Mouse (Mus musculus): ENCODE data around the gene Ppm1j. TPM values are rescaled to one million over a fixed set of nuclear protein-coding genes. Genes with fewer than 3 reads are reported as not detected.
"Not testable (repeated sequence)": the region's sequence is repeated elsewhere in the genome, so short reads cannot be mapped to it uniquely, and the experiment has no call there.

The Ppm1j gene
- polyA plus RNA-seq, 1 experiment, result 0.58 TPM

DNA sequence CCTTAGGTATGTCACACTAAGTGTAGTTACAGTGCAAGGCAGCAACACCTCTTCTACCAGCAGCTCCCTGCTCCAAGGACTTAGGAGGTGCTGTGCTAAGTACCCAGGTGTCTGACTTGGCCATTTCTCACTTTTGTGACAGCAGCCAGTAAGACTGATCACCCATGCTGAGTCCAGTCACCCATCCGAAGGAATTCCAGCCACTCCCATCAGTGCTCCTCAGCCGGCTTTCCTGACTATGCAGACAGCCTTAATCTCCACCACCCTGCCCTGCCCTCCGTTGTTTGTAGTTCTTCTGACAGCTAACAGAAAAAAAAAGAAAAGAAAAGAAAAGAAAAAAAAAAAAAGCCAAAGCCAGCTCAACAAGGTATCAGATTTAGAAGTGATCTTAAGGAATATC lies 30.9 kb downstream of the Ppm1j start:
- Histone ChIP-seq H3K36me3 (ENCODE audit: control insufficient read depth, insufficient read depth) (no peaks in the 10 kb centered on the region), H3K79me2 (ENCODE audit: control insufficient read depth, insufficient read depth) (no peaks in the 10 kb centered on the region), H3K27me3 (ENCODE audit: control insufficient read depth, insufficient read depth, insufficient read length) (no peaks in the 10 kb centered on the region), H3K4me2 (ENCODE audit: low read depth) (no peak overlapping the region), H3ac (ENCODE audit: control insufficient read depth, insufficient read length) (no peak overlapping the region), H3K4me3 (no peak overlapping the region)
- TF ChIP-seq POLR2A (IDR thresholded peaks at IDR 0.05; ENCODE audit: insufficient read length, low read depth) (no peak), USF1 (IDR thresholded peaks at IDR 0.05; ENCODE audit: low read depth) (no peak), SRF (IDR thresholded peaks at IDR 0.05; ENCODE audit: control insufficient read depth, insufficient read length, low read depth) (no peak), MYOD1 (IDR thresholded peaks at IDR 0.05; ENCODE audit: control insufficient read depth in 1 of 3, insufficient read length in 2 of 3, low read depth in 2 of 3) (no peak), MAX (IDR thresholded peaks at IDR 0.05; ENCODE audit: low read depth) (no peak), POLR2AphosphoS2 (IDR thresholded peaks at IDR 0.05; ENCODE audit: insufficient read length, low read depth) (no peak), REST (IDR thresholded peaks at IDR 0.05; ENCODE audit: insufficient read depth, insufficient read length) (no peak), CEBPB (IDR thresholded peaks at IDR 0.05; ENCODE audit: insufficient read depth, poor library complexity, severe bottlenecking) (no peak), TCF3 (IDR thresholded peaks at IDR 0.05; ENCODE audit: insufficient read length, low read depth) (no peak), MYOG (IDR thresholded peaks at IDR 0.05; ENCODE audit: control insufficient read depth in 1 of 3, insufficient read depth in 1 of 3, insufficient read length in 2 of 3, low read depth in 2 of 3) (no peak), TCF12 (IDR thresholded peaks at IDR 0.05; ENCODE audit: insufficient read depth, poor library complexity, severe bottlenecking) (no peak), E2F4 (IDR thresholded peaks at IDR 0.05; ENCODE audit: insufficient read depth) (no peak)

- H3K4me2 ChIP-seq (ENCODE audit: low read depth), result no peak overlapping the region
- no peaks in the 10 kb centered on the region for H3K27me3 ChIP-seq (ENCODE audit: control insufficient read depth, insufficient read depth, insufficient read length)
- no peak overlapping the region for H3K4me3 ChIP-seq
- TF ChIP-seq POLR2AphosphoS2 (IDR thresholded peaks at IDR 0.05; ENCODE audit: insufficient read length, low read depth), result no peak
- TF ChIP-seq MAX (IDR thresholded peaks at IDR 0.05; ENCODE audit: low read depth), result no peak
- TF ChIP-seq SRF (IDR thresholded peaks at IDR 0.05; ENCODE audit: control insufficient read depth, insufficient read length, low read depth), result no peak
- no peak for TF ChIP-seq E2F4 (IDR thresholded peaks at IDR 0.05; ENCODE audit: insufficient read depth)
- TF ChIP-seq CEBPB (IDR thresholded peaks at IDR 0.05; ENCODE audit: insufficient read depth, poor library complexity, severe bottlenecking), result no peak
- TF ChIP-seq REST (IDR thresholded peaks at IDR 0.05; ENCODE audit: insufficient read depth, insufficient read length), result no peak
- TF ChIP-seq POLR2A (IDR thresholded peaks at IDR 0.05; ENCODE audit: insufficient read length, low read depth), result no peak
- TF ChIP-seq USF1 (IDR thresholded peaks at IDR 0.05; ENCODE audit: low read depth), result no peak
- TF ChIP-seq MYOG (IDR thresholded peaks at IDR 0.05; ENCODE audit: control insufficient read depth in 1 of 3, insufficient read depth in 1 of 3, insufficient read length in 2 of 3, low read depth in 2 of 3), result no peak
- TF ChIP-seq MYOD1 (IDR thresholded peaks at IDR 0.05; ENCODE audit: control insufficient read depth in 1 of 3, insufficient read length in 2 of 3, low read depth in 2 of 3), result no peak
- no peak for TF ChIP-seq TCF3 (IDR thresholded peaks at IDR 0.05; ENCODE audit: insufficient read length, low read depth)
- no peak for TF ChIP-seq TCF12 (IDR thresholded peaks at IDR 0.05; ENCODE audit: insufficient read depth, poor library complexity, severe bottlenecking)
- no peaks in the 10 kb centered on the region for H3K79me2 ChIP-seq (ENCODE audit: control insufficient read depth, insufficient read depth)
- no peak overlapping the region for H3ac ChIP-seq (ENCODE audit: control insufficient read depth, insufficient read length)
- H3K36me3 ChIP-seq (ENCODE audit: control insufficient read depth, insufficient read depth), result no peaks in the 10 kb centered on the region
These were observed 31.4 kb downstream of the Ppm1j start for GRCm38 (mm10) chr3:104812254-104812653.

DNA sequence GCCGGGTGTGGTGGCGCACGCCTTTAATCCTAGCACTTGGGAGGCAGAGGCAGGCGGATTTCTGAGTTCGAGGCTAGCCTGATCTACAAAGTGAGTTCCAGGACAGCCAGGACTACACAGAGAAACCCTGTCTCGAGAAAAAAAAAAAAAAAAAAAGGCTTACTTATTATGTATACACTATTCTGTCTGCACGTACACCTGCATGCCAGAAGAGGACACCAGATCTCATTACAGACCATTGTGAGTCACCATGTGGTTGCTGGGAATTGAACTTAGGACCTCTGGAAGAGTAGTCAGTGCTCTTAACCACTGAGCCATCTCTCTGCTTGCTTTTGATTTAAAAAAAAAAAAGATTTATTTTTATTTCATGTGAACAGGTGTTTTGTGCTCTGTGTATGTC lies 32.4 kb downstream of the Ppm1j start:
- not testable (repeated sequence) for H3K4me2 ChIP-seq (ENCODE audit: low read depth); H3ac ChIP-seq (ENCODE audit: control insufficient read depth, insufficient read length); H3K79me2 ChIP-seq (ENCODE audit: control insufficient read depth, insufficient read depth); H3K4me3 ChIP-seq; H3K27me3 ChIP-seq (ENCODE audit: control insufficient read depth, insufficient read depth, insufficient read length); H3K36me3 ChIP-seq (ENCODE audit: control insufficient read depth, insufficient read depth)

- no peaks in the 10 kb centered on the region for H3K79me2 ChIP-seq (ENCODE audit: control insufficient read depth, insufficient read depth)
- H3K4me2 ChIP-seq (ENCODE audit: low read depth), result no peak overlapping the region
- TF ChIP-seq POLR2AphosphoS2 (IDR thresholded peaks at IDR 0.05; ENCODE audit: insufficient read length, low read depth) (no peak), CEBPB (IDR thresholded peaks at IDR 0.05; ENCODE audit: insufficient read depth, poor library complexity, severe bottlenecking) (no peak), TCF12 (IDR thresholded peaks at IDR 0.05; ENCODE audit: insufficient read depth, poor library complexity, severe bottlenecking) (no peak), USF1 (IDR thresholded peaks at IDR 0.05; ENCODE audit: low read depth) (no peak), SRF (IDR thresholded peaks at IDR 0.05; ENCODE audit: control insufficient read depth, insufficient read length, low read depth) (no peak), TCF3 (IDR thresholded peaks at IDR 0.05; ENCODE audit: insufficient read length, low read depth) (no peak), POLR2A (IDR thresholded peaks at IDR 0.05; ENCODE audit: insufficient read length, low read depth) (no peak), E2F4 (IDR thresholded peaks at IDR 0.05; ENCODE audit: insufficient read depth) (no peak), MYOD1 (IDR thresholded peaks at IDR 0.05; ENCODE audit: control insufficient read depth in 1 of 3, insufficient read length in 2 of 3, low read depth in 2 of 3) (no peak), MAX (IDR thresholded peaks at IDR 0.05; ENCODE audit: low read depth) (no peak), REST (IDR thresholded peaks at IDR 0.05; ENCODE audit: insufficient read depth, insufficient read length) (no peak), MYOG (IDR thresholded peaks at IDR 0.05; ENCODE audit: control insufficient read depth in 1 of 3, insufficient read depth in 1 of 3, insufficient read length in 2 of 3, low read depth in 2 of 3) (no peak)
- no peak overlapping the region for H3ac ChIP-seq (ENCODE audit: control insufficient read depth, insufficient read length)
- no peak overlapping the region for H3K4me3 ChIP-seq
- no peaks in the 10 kb centered on the region for H3K36me3 ChIP-seq (ENCODE audit: control insufficient read depth, insufficient read depth)
- no peaks in the 10 kb centered on the region for H3K27me3 ChIP-seq (ENCODE audit: control insufficient read depth, insufficient read depth, insufficient read length)
These were observed 33.9 kb downstream of the Ppm1j start for GRCm38 (mm10) chr3:104814746-104815145.

- Histone ChIP-seq H3K36me3 (ENCODE audit: control insufficient read depth, insufficient read depth) (no peaks in the 10 kb centered on the region), H3ac (ENCODE audit: control insufficient read depth, insufficient read length) (no peak overlapping the region), H3K27me3 (ENCODE audit: control insufficient read depth, insufficient read depth, insufficient read length) (no peaks in the 10 kb centered on the region), H3K4me3 (no peak overlapping the region), H3K4me2 (ENCODE audit: low read depth) (no peak overlapping the region), H3K79me2 (ENCODE audit: control insufficient read depth, insufficient read depth) (no peaks in the 10 kb centered on the region)
- TF ChIP-seq E2F4 (IDR thresholded peaks at IDR 0.05; ENCODE audit: insufficient read depth) (no peak), CEBPB (IDR thresholded peaks at IDR 0.05; ENCODE audit: insufficient read depth, poor library complexity, severe bottlenecking) (no peak), SRF (IDR thresholded peaks at IDR 0.05; ENCODE audit: control insufficient read depth, insufficient read length, low read depth) (no peak), USF1 (IDR thresholded peaks at IDR 0.05; ENCODE audit: low read depth) (no peak), MYOD1 (IDR thresholded peaks at IDR 0.05; ENCODE audit: control insufficient read depth in 1 of 3, insufficient read length in 2 of 3, low read depth in 2 of 3) (no peak), MAX (IDR thresholded peaks at IDR 0.05; ENCODE audit: low read depth) (no peak), POLR2A (IDR thresholded peaks at IDR 0.05; ENCODE audit: insufficient read length, low read depth) (no peak), TCF3 (IDR thresholded peaks at IDR 0.05; ENCODE audit: insufficient read length, low read depth) (no peak), MYOG (IDR thresholded peaks at IDR 0.05; ENCODE audit: control insufficient read depth in 1 of 3, insufficient read depth in 1 of 3, insufficient read length in 2 of 3, low read depth in 2 of 3) (no peak), POLR2AphosphoS2 (IDR thresholded peaks at IDR 0.05; ENCODE audit: insufficient read length, low read depth) (no peak), TCF12 (IDR thresholded peaks at IDR 0.05; ENCODE audit: insufficient read depth, poor library complexity, severe bottlenecking) (no peak), REST (IDR thresholded peaks at IDR 0.05; ENCODE audit: insufficient read depth, insufficient read length) (no peak)
These were observed 34.5 kb downstream of the Ppm1j start for GRCm38 (mm10) chr3:104815346-104815745.

Measured in myocyte (in vitro differentiated cells).